Mouse (Mus musculus) right cerebral cortex, postnatal 25 days (tissue): ENCODE measurements around the gene Card11.

Source experiments
- DNase-seq: peaks from one replicate; pipeline ENCODE4 v3.0.0; 2022

The Card11 gene

GRCm38 (mm10) chr5:140830314-140831063 is 169.9 kb downstream of the Card11 start, which contains the start of gene Gna12:
Gene Gna12, minus strand, starts transcription at chr5:140830431.
- DNase-seq = peak; percentile 96

GRCm38 (mm10) chr5:140829911-140830294 is 170.5 kb downstream of the Card11 start:
- DNase-seq = no peak

GRCm38 (mm10) chr5:140829081-140829910 is 171.1 kb downstream of the Card11 start:
- DNase-seq = no peak

- DNase-seq = no peak
Measured at GRCm38 (mm10) chr5:140828363-140828762, 172.0 kb downstream of the Card11 start.

GRCm38 (mm10) chr5:140827896-140828295 is 172.5 kb downstream of the Card11 start:
- no peak for DNase-seq

- no peak for DNase-seq
Measured at GRCm38 (mm10) chr5:140827413-140827812, 173.0 kb downstream of the Card11 start.

GRCm38 (mm10) chr5:140826796-140827195 is 173.6 kb downstream of the Card11 start:
- DNase-seq = no peak

GRCm38 (mm10) chr5:140826118-140826517 is 174.3 kb downstream of the Card11 start:
- no peak for DNase-seq

- DNase-seq = no peak
Measured at GRCm38 (mm10) chr5:140824126-140824525, 176.3 kb downstream of the Card11 start.

GRCm38 (mm10) chr5:140823386-140823785 is 177.0 kb downstream of the Card11 start:
- no peak for DNase-seq
